Mouse (Mus musculus): ENCODE measurements at regions not wholly inside any gene's neighbourhood (a gene's known extent, or its start where the extent isn't known, plus 50 kb on each side); places are given as distances from the start of the nearest gene placed in this dataset.

DNA sequence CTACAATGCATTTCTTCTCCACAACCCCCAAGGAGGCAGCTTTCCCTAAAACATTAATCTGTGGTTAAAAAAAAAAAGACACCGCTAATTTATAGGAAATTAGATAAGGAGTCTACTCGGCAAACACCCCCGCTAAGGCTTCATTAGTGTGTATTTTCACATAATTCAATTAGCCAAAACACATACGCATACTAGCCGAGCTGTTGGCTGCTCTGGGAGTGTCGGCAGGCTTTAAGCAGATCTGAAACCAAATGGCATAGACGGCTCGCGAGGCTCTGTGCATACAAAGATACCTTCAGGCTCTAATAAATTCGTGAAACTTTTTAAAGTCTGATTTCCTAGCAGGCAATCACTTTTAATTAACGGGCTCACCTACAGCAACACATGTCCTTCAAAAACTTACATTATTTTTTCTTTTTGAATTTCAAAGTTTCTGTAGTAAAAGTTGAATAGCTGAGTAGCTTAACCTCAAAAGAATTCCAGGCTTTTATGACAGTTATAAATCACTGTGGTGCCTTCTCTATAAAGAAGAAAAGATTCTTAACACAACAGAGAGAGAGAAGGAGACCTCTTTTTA lies 68.0 kb upstream of the Smyd2 start:
- no peak for DNase-seq

- DNase-seq, result no peak
These were observed 67.2 kb upstream of the Smyd2 start for GRCm38 (mm10) chr1:189989376-189989775.

GRCm38 (mm10) chr1:189988864-189989263 lies 66.7 kb upstream of the Smyd2 start:
- no peak for DNase-seq

DNA sequence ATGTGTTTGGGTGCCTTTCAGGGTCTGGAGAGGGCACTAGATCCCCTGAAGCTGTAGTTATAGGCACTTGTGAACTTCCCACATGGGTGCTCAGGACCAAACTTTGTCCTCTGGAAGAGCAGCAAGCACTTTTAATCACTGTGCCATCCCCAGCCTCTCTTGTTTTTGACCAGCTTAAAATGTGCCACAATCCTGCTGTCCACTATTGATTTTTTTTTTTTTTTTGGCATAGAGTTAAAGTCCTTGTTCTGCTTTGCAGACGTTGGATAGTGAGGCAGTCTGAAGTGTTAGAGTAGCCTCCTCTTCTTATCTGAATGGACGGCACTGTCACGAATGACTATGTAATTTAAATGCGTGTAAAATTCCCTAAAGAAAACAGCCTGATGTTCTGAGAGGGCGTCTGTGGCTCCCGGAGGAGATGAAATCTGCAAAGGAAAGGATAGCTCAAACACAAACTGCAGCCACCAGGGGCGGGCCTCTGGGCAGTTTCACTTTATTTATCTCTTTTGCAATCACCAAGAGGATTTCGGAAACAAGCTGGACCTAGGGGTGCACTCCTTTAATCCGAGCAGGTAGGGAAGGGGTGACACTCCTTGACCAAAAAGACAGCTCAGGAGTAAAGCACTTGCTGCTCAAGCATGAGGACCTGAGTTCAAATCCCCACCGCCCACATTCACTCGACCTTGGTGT lies 63.5 kb upstream of the Smyd2 start:
- no peak for DNase-seq

GRCm38 (mm10) chr1:189978244-189978643 lies 56.1 kb upstream of the Smyd2 start:
- no peak for DNase-seq

GRCm38 (mm10) chr1:189975660-189976059 lies 53.5 kb upstream of the Smyd2 start:
- no peak for DNase-seq

GRCm38 (mm10) chr1:189972790-189973406 lies 50.7 kb upstream of the Smyd2 start:
- DNase-seq, result peak; percentile 87

Measured in kidney, postnatal 14 days (tissue).